Mouse (Mus musculus): ENCODE measurements around the gene Abcb4. TPM values are rescaled to one million over a fixed set of nuclear protein-coding genes. Genes with fewer than 3 reads are reported as not detected.
"Not testable (repeated sequence)": the region's sequence is repeated elsewhere in the genome, so short reads cannot be mapped to it uniquely, and the experiment has no call there.

The Abcb4 gene
- polyA plus RNA-seq, 1 experiment from 2014 or later: 2.4 TPM

DNA sequence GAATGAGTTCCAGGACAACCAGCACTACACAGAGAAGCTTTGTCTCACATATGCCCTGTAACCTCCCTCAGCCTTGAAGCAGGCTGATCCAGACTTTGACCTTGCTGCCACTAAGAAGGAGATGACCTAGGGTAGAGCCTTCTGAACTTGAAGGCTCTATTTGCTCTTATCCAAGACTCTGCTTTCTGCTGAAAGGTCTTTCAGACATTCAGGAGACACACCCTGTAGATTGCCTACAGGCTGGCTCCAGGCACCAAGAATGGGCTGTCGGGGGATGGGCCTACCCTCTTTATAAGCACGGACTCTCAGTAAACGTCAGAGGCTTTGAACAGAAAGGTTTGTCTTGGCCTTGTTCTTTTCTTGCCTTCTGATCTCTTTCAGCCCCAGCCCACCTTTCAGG is 113.1 kb downstream of the Abcb4 start:
- not testable (repeated sequence) for H3K27ac ChIP-seq (ENCODE audit: low read length); H3K9ac ChIP-seq (ENCODE audit: low read length); H3K4me3 ChIP-seq (replicated peaks; ENCODE audit: low read length); ATAC-seq (ENCODE audit: insufficient read depth, low FRiP score); H3K4me2 ChIP-seq (ENCODE audit: low read depth, low read length); H3K27me3 ChIP-seq (ENCODE audit: control insufficient read depth, insufficient read depth, low read length); H3K36me3 ChIP-seq (ENCODE audit: control insufficient read depth, insufficient read depth, low read length); H3K9me3 ChIP-seq (replicated peaks; ENCODE audit: control insufficient read depth, low read length); H3K4me1 ChIP-seq (ENCODE audit: control insufficient read depth, insufficient read depth, low read length)
- WGBS: 52% methylated on average over 3 of the region's 3 CpGs

Other genes starting within 250 kb of the Abcb4 start
- gene Abcb1a, start 233.6 kb upstream of the Abcb4 start, polyA plus RNA-seq (2015; fragmentation: Nextera tagmentation; extraction: Ambion mirVana): 0.90 and 1.5 TPM in 2 replicates
- 2.4 and 3.6 TPM in 2 replicates for gene Abcb1b, start 95.6 kb upstream of the Abcb4 start, polyA plus RNA-seq (2015; fragmentation: Nextera tagmentation; extraction: Ambion mirVana)
- 70.9 and 75.3 TPM in 2 replicates for gene Crot, start 103.6 kb downstream of the Abcb4 start, polyA plus RNA-seq (2015; fragmentation: Nextera tagmentation; extraction: Ambion mirVana)
- gene Tmem243, start 207.0 kb downstream of the Abcb4 start, polyA plus RNA-seq (2015; fragmentation: Nextera tagmentation; extraction: Ambion mirVana): 6.9 and 7.9 TPM in 2 replicates

Data from stomach, embryonic 16.5 days (tissue).